Mouse (Mus musculus) cerebellum, adult 2 months (tissue): Measurements from ENCODE around the gene Kdelc2.

Source experiments
- CTCF ChIP-seq: fragments of 200-500 bp; IDR thresholded peaks from 2 replicates; pipeline ENCODE4 v1.5.1; 2011; ENCODE audit warnings: low read depth, mild to moderate bottlenecking, control low read depth, low read length, moderate library complexity, borderline replicate concordance; ENCODE audit not compliant: insufficient read depth
- POLR2A ChIP-seq: fragments of 200-500 bp; IDR thresholded peaks from 2 replicates; pipeline ENCODE4 v1.6.1; 2011; ENCODE audit warnings: low read length, control low read depth, borderline replicate concordance; ENCODE audit not compliant: insufficient read depth

DNA sequence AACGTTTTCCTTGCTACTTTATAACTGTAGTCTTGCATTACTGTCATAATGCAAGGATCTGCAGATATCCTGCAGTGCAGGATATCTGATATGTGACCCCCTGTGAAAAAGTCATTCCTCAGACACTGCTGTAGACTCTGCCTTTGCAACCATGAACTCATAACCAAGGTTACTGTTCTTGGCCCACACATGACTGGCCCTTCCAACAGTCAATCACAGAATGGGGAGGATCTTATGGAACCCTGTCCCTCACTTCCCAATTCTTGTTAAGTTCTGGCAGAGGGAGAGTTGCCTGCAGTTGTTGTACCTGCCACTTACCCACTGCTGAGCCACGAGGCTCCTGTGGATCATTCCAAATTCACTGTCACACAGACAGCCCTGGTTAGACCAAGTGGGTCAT, 3.6 kb downstream of the Kdelc2 start:
- TF ChIP-seq CTCF (no peak), POLR2A (no peak)
